Mouse (Mus musculus) embryonic facial prominence, embryonic 11.5 days (tissue): ENCODE results near the gene Strbp. TPM values are rescaled to one million over a fixed set of nuclear protein-coding genes. Genes with fewer than 3 reads are reported as not detected.

ENCODE experiments used
- ATAC-seq: fragments of 200-750 bp; cut with Nextera tagmentation; replicated peaks from 2 replicates; pipeline ENCODE4 v1.8.0; 2017; ENCODE audit warnings: low read depth; ENCODE audit not compliant: insufficient number of reproducible peaks, low FRiP score, low TSS enrichment
- DNase-seq: peaks from one replicate; pipeline ENCODE4 v3.0.0-alpha.2; 2015; ENCODE audit warnings: low spot score
- H3K27ac ChIP-seq: fragments of 300-500 bp; sonication (generic); replicated peaks from 2 replicates; pipeline ENCODE4 v1.5.1; 2014; ENCODE audit warnings: mild to moderate bottlenecking, low read depth, low read length, control low read depth
- H3K27me3 ChIP-seq: fragments of 300-500 bp; sonication (generic); 2 replicates; pipeline ENCODE4 v1.6.1; 2014; ENCODE audit warnings: mild to moderate bottlenecking, low read length, moderate library complexity, mixed read lengths; ENCODE audit not compliant: control insufficient read depth, insufficient read depth
- H3K36me3 ChIP-seq: fragments of 300-500 bp; sonication (generic); replicated peaks from 2 replicates; pipeline ENCODE4 v1.6.1; 2014; ENCODE audit warnings: low read depth, mild to moderate bottlenecking, low read length, moderate library complexity, mixed read lengths; ENCODE audit not compliant: control insufficient read depth, insufficient read depth
- H3K4me1 ChIP-seq: fragments of 300-500 bp; sonication (generic); 2 replicates; pipeline ENCODE4 v1.6.1; 2014; ENCODE audit warnings: low read length, mixed read lengths; ENCODE audit not compliant: control insufficient read depth, insufficient read depth
- H3K4me2 ChIP-seq: fragments of 300-500 bp; sonication (generic); 2 replicates; pipeline ENCODE4 v1.6.1; 2014; ENCODE audit warnings: low read depth, mild to moderate bottlenecking, control low read depth, low read length, moderate library complexity
- H3K4me3 ChIP-seq: fragments of 300-500 bp; sonication (generic); 2 replicates; pipeline ENCODE4 v1.5.1; 2014; ENCODE audit warnings: low read depth, low read length, control low read depth
- H3K9ac ChIP-seq: fragments of 300-500 bp; sonication (generic); replicated peaks from 2 replicates; pipeline ENCODE4 v1.6.1; 2014; ENCODE audit warnings: mild to moderate bottlenecking, control low read depth, low read length
- H3K9me3 ChIP-seq: fragments of 300-500 bp; sonication (generic); replicated peaks from 2 replicates; pipeline ENCODE4 v1.6.1; 2016; ENCODE audit warnings: mild to moderate bottlenecking, low read length, inconsistent platforms, mixed read lengths; ENCODE audit not compliant: control insufficient read depth
- WGBS: fragments of 180-500 bp; shearing (Covaris S2); extraction: QIAGEN DNeasy Blood & Tissue Kit; methylation state at CpG from one replicate; pipeline ENCODE4 v1.1.7; 2014; 5-methylcytosine and 5-hydroxymethylcytosine counted together
- polyA plus RNA-seq: library from polyadenylated mRNA; unstranded; fragments of >200 nt; fragmentation: Nextera tagmentation; extraction: Ambion mirVana; gene quantifications from 2 replicates; pipeline ENCODE4 v1.2.1, GENCODE M21; 2014

The Strbp gene
- polyA plus RNA-seq, 1 experiment from 2014 or later, result 68.8 TPM

DNA sequence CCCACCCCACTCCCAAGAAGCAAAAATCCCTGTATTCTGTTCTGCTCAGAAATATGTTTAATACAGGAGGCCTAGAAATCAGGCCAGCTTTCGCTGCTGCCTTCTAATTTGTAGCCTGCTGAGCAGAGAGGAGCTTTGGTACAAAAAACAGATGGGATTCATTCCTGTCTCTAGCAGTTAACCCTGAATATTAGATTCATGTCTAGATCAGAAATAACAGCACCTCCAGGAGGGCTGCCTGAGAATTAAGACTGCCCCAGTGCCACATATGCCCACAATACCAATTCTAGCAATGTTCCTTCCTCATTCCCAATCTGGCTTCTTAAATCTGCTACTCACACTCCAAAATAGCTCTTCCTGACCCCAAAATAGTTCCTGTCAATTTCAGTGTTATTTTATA lies 127.0 kb downstream of the Strbp start:
- DNase-seq (no peak), ATAC-seq (no peak)
- Histone ChIP-seq H3K27me3 (no peaks in the 10 kb centered on the region), H3K4me2 (no peak overlapping the region), H3K4me1 (no peaks in the 10 kb centered on the region), H3K36me3 (no peaks in the 10 kb centered on the region), H3K4me3 (no peak overlapping the region), H3K9ac (no peak overlapping the region), H3K9me3 (no peaks in the 10 kb centered on the region), H3K27ac (no peak overlapping the region)
- WGBS, result 95% methylated on average over 1 of the region's 1 CpGs

GRCm38 (mm10) chr2:37572141-37572540 lies 131.5 kb downstream of the Strbp start:
- DNase-seq (no peak), ATAC-seq (no peak)
- Histone ChIP-seq H3K27me3 (no peaks in the 10 kb centered on the region), H3K9ac (no peak overlapping the region), H3K9me3 (no peaks in the 10 kb centered on the region), H3K36me3 (no peaks in the 10 kb centered on the region), H3K4me1 (no peaks in the 10 kb centered on the region), H3K27ac (no peak overlapping the region), H3K4me2 (no peak overlapping the region), H3K4me3 (no peak overlapping the region)
- WGBS, result 91% methylated on average over 2 of the region's 2 CpGs

DNA sequence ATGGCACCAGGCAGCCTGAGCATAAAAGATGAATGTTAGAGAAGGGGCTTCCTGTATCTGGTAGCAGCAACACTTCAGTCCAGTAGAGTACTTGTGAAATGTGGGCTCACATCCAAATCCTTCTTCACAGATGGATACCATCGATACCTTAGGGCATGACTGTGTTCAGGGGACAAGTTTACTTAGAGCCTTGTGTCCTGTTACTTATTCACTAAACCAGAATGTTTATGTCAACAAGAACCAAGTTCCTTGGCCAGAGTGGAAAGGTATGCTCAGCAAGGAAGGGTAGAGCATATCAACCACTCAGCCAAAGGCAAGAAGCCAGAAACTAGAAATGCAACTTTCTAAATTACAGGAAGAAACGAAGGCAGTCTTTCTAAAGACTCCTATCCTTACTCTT lies 133.0 kb downstream of the Strbp start:
- no peak for DNase-seq
- Histone ChIP-seq H3K9me3 (no peaks in the 10 kb centered on the region), H3K4me1 (no peaks in the 10 kb centered on the region), H3K9ac (no peak overlapping the region), H3K36me3 (no peaks in the 10 kb centered on the region; the same call in 1 of the 2 replicates), H3K4me3 (no peak overlapping the region), H3K27me3 (no peaks in the 10 kb centered on the region), H3K27ac (no peak overlapping the region), H3K4me2 (no peak overlapping the region)
- WGBS, result 88% methylated on average over 2 of the region's 2 CpGs
- no peak for ATAC-seq

- WGBS, result 88% methylated on average over 5 of the region's 5 CpGs
- Histone ChIP-seq H3K27me3 (no peaks in the 10 kb centered on the region), H3K36me3 (no peaks in the 10 kb centered on the region; the same call in 1 of the 2 replicates), H3K9me3 (no peaks in the 10 kb centered on the region), H3K9ac (no peak overlapping the region), H3K4me3 (no peak overlapping the region), H3K27ac (no peak overlapping the region), H3K4me2 (no peak overlapping the region), H3K4me1 (no peaks in the 10 kb centered on the region)
- no peak for ATAC-seq
- no peak for DNase-seq
Measured at GRCm38 (mm10) chr2:37569888-37570287, 133.8 kb downstream of the Strbp start.

DNA sequence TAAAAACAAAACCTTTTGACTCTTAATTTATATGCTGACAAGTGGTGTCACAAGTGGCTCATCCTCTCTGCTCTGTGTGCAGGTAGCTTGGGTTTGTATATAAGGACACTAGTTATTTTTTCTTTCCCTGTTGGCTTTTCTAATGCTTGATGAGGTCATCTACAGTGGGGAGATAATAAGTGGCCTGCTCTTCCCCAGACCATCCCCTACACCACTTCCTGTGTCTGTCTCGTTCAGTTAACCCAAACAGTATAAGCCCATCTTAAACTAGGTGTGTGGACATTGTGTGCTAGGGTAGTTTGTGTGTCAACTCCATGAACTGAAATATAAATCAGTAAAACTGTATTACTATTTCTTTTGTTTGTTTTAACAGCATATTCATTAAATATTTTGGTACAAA lies 137.6 kb downstream of the Strbp start:
- Histone ChIP-seq H3K9ac (no peak overlapping the region), H3K9me3 (no peaks in the 10 kb centered on the region), H3K4me1 (no peaks in the 10 kb centered on the region), H3K36me3 (peaks cover 3% of the 10 kb centered on the region; the same call in 1 of the 2 replicates), H3K4me3 (no peak overlapping the region), H3K27ac (no peak overlapping the region), H3K27me3 (no peaks in the 10 kb centered on the region), H3K4me2 (no peak overlapping the region)
- ATAC-seq (no peak), DNase-seq (no peak)
- 79% methylated on average over 1 of the region's 1 CpGs for WGBS

- no peaks in the 10 kb centered on the region for H3K9me3 ChIP-seq
- ATAC-seq (no peak), DNase-seq (no peak)
- no peak overlapping the region for H3K27ac ChIP-seq
- WGBS, result 77% methylated on average over 2 of the region's 2 CpGs
- no peaks in the 10 kb centered on the region for H3K4me1 ChIP-seq
- H3K36me3 ChIP-seq, result peaks cover 3% of the 10 kb centered on the region; the same call in 1 of the 2 replicates
- no peak overlapping the region for H3K4me2 ChIP-seq
- no peak overlapping the region for H3K4me3 ChIP-seq
- no peak overlapping the region for H3K9ac ChIP-seq
- H3K27me3 ChIP-seq, result no peaks in the 10 kb centered on the region
Measured at GRCm38 (mm10) chr2:37565579-37565978, 138.1 kb downstream of the Strbp start.

DNA sequence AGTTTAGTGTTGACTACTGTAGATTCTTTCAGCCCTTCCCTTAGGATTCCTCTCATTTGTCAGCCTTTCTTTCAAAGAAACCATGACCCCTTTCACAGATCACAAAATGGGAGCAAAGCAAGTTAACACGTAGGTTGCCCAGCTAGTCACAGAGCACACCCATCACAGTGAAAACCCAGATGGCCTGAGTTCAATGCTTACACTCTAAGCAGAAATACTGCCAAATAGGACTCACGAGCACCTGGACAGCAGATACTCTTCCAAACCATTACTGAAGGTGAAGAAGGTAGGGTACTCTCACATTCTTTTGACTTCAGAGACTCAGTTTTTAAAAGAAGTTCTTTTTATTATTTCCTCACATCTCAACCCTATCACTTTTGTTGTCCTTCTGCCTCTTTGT lies 147.3 kb downstream of the Strbp start:
- no peaks in the 10 kb centered on the region for H3K9me3 ChIP-seq
- H3K4me3 ChIP-seq, result no peak overlapping the region
- no peak overlapping the region for H3K4me2 ChIP-seq
- no peak overlapping the region for H3K27ac ChIP-seq
- DNase-seq, result no peak
- H3K9ac ChIP-seq, result no peak overlapping the region
- H3K27me3 ChIP-seq, result no peaks in the 10 kb centered on the region
- ATAC-seq, result no peak
- peaks cover under 1% of the 10 kb centered on the region; the same call in 1 of the 2 replicates for H3K36me3 ChIP-seq
- no peaks in the 10 kb centered on the region for H3K4me1 ChIP-seq
- 62% methylated on average over 2 of the region's 2 CpGs for WGBS

DNA sequence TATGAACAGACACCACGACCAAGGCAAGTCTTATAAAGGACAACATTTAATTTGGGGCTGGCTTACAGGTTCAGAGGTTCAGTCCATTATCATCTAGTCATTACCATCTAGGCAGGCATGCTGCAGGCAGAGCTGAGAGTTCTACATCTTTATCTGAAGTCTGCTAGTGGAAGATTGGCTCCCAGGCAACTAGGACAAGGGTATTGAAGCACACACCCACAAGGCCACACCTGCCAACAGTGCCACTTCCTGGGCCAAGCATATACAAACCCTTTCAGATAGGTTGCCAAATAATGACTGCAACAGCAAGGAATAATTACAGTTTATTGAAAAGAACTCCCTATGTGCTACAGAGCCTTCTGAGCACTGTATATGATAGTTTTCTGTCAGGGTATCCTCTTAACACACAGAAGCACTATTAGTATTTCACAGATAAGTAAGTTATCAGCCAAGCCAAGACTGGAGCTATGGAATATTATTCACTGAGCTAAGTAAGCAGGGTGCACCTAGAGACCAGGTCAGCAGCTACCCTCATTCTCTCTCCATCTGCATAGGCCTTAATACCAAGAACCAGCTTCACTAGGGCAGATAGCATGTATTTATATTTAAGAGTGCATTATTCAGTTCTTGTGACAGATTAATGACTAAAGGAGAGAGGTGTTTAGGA lies 154.2 kb downstream of the Strbp start:
- DNase-seq (no peak), ATAC-seq (no peak)
- Histone ChIP-seq H3K4me3 (no peak overlapping the region), H3K27ac (no peak overlapping the region), H3K27me3 (no peaks in the 10 kb centered on the region), H3K36me3 (no peaks in the 10 kb centered on the region; the same call in 1 of the 2 replicates), H3K4me2 (no peak overlapping the region), H3K9ac (no peak overlapping the region), H3K4me1 (no peaks in the 10 kb centered on the region), H3K9me3 (no peaks in the 10 kb centered on the region)
- WGBS, result 91% methylated on average over 1 of the region's 1 CpGs
